Mouse (Mus musculus) bone marrow macrophage, adult 2 months (primary cell): Measurements from ENCODE around the gene Sptbn1.

Source experiments
- CTCF ChIP-seq: IDR thresholded peaks from 2 replicates; pipeline ENCODE4 v1.5.1; 2012; ENCODE audit warnings: low read depth, mild to moderate bottlenecking, low read length, moderate library complexity
- POLR2A ChIP-seq: IDR thresholded peaks from 2 replicates; pipeline ENCODE4 v1.6.1; 2012; ENCODE audit warnings: mild to moderate bottlenecking, low read depth, low read length, borderline replicate concordance

GRCm38 (mm10) chr11:30240861-30241260 is 27.1 kb downstream of the Sptbn1 start:
- no peak for TF ChIP-seq CTCF
- no peak for TF ChIP-seq POLR2A
